Mouse (Mus musculus) erythroblast, embryonic 14.5 days (primary cell): ENCODE measurements at regions not wholly inside any gene's neighbourhood (a gene's known extent, or its start where the extent isn't known, plus 50 kb on each side); places are given as distances from the start of the nearest gene placed in this dataset.

ENCODE experiments used
- H3K27me3 ChIP-seq: 2 replicates; pipeline ENCODE4 v1.6.1; 2012; ENCODE audit warnings: inconsistent platforms; ENCODE audit not compliant: control insufficient read depth
- H3K36me3 ChIP-seq: 2 replicates; pipeline ENCODE4 v1.6.1; 2012; ENCODE audit warnings: mild to moderate bottlenecking, inconsistent platforms; ENCODE audit not compliant: control insufficient read depth
- H3K4me1 ChIP-seq: 2 replicates; pipeline ENCODE4 v1.6.1; 2012; ENCODE audit warnings: inconsistent platforms; ENCODE audit not compliant: control insufficient read depth
- H3K4me3 ChIP-seq: replicated peaks from 2 replicates; pipeline ENCODE3; 2012; ENCODE audit warnings: moderate library complexity, mild to moderate bottlenecking, inconsistent platforms
- H3K9me3 ChIP-seq: 2 replicates; pipeline ENCODE4 v1.6.1; 2012; ENCODE audit warnings: low read length, inconsistent platforms, mixed read lengths; ENCODE audit not compliant: control insufficient read depth
- GATA1 ChIP-seq: IDR thresholded peaks from 2 replicates; pipeline ENCODE4 v1.6.1; 2012; ENCODE audit warnings: low read length, inconsistent platforms, mixed read lengths
- TAL1 ChIP-seq: IDR thresholded peaks from 3 replicates; pipeline ENCODE4 v1.6.1; 2012; ENCODE audit warnings: low read length, inconsistent platforms, mixed read lengths

GRCm38 (mm10) chr7:111141285-111141965 lies 58.6 kb upstream of the Eif4g2 start:
- Histone ChIP-seq H3K36me3 (no peaks in the 10 kb centered on the region; the same call in 1 of the 2 replicates), H3K4me1 (peaks cover 67% of the 10 kb centered on the region), H3K4me3 (no peak overlapping the region), H3K27me3 (peaks cover 7% of the 10 kb centered on the region), H3K9me3 (no peaks in the 10 kb centered on the region)
- TF ChIP-seq GATA1: no peak
- no peak for TF ChIP-seq TAL1

- H3K36me3 ChIP-seq: no peaks in the 10 kb centered on the region; the same call in 1 of the 2 replicates
- peak overlapping the region; percentile 37 for H3K4me3 ChIP-seq
- no peaks in the 10 kb centered on the region for H3K9me3 ChIP-seq
Observed at GRCm38 (mm10) chr7:111138038-111138437, 55.2 kb upstream of the Eif4g2 start.

DNA sequence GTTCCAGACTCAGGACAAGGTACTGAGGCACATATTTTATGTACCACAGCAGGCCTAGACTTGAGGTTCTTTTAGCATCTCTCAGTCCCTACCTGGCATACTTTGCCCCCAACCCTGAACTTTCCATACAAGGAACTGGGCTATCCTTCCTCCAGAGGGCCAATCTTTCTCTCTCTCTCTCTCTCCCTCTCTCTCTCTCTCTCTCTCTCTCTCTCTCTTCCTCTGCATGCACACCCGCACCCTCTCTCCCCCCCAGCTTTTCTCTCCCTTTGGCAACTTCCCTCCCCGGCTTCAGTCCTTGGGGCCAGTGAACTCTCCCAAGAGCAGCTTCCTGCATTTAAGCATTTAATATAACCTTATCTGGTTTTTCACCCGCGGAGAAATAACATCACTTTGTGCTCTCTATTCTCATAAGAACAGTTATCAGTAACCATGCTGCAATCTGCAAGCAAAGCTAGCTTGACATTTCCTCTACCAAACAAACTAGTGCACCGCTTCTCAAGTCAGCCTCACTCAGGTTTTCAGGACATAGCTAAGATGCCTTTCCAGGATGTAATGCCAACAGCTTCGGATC lies 53.3 kb upstream of the Eif4g2 start:
- H3K27me3 ChIP-seq: peaks cover 26% of the 10 kb centered on the region
- no peaks in the 10 kb centered on the region; the same call in 1 of the 2 replicates for H3K36me3 ChIP-seq
- no peak overlapping the region for H3K4me3 ChIP-seq
- no peak for TF ChIP-seq TAL1
- no peak for TF ChIP-seq GATA1
- peaks cover 55% of the 10 kb centered on the region for H3K4me1 ChIP-seq
- H3K9me3 ChIP-seq: no peaks in the 10 kb centered on the region

More at GRCm38 (mm10) chr7:111138038-111138437, 55.2 kb upstream of the Eif4g2 start:
- no peak for TF ChIP-seq TAL1
- no peak for TF ChIP-seq GATA1
- H3K4me1 ChIP-seq: peaks cover 54% of the 10 kb centered on the region
- peaks cover 18% of the 10 kb centered on the region for H3K27me3 ChIP-seq

DNA sequence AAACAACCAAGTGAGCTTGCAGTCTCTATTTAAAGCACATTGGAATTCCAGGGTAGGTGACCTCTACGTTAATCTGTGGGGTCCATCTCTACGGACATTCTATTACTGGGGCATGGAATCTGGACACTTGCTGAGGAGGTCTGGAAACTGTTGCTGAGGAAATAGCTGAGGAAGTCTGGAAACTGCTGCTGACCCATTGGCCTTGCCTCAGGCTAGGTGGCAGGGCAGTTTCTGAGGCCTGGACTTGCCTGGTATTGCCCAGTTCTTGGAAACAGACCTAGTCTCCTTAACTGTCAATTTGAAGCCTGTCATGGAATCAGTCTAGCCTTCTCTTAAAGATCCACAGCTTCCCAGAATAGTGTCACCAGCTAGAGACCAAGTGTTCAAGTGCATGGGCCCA lies 51.7 kb upstream of the Eif4g2 start:
- Histone ChIP-seq H3K27me3 (peaks cover 37% of the 10 kb centered on the region), H3K4me1 (peaks cover 45% of the 10 kb centered on the region), H3K9me3 (no peaks in the 10 kb centered on the region), H3K36me3 (no peaks in the 10 kb centered on the region; the same call in 1 of the 2 replicates), H3K4me3 (no peak overlapping the region)
- TF ChIP-seq GATA1 (no peak), TAL1 (no peak)
